Mouse (Mus musculus) G1E (cell line): ENCODE measurements around the gene Ptma. TPM values are rescaled to one million over a fixed set of nuclear protein-coding genes. Genes with fewer than 3 reads are reported as not detected.
"Not testable (repeated sequence)": the region's sequence is repeated elsewhere in the genome, so short reads cannot be mapped to it uniquely, and the experiment has no call there.

Source experiments
- ATAC-seq: 2 replicates; pipeline ENCODE4 v1.8.0; 2016; ENCODE audit warnings: mild to moderate bottlenecking; ENCODE audit not compliant: insufficient number of reproducible peaks, poor library complexity, low FRiP score, severe bottlenecking; ENCODE audit errors: extremely low read depth
- DNase-seq: peaks from one replicate; pipeline ENCODE4 v3.0.0; 2012; ENCODE audit warnings: low spot score
- H3K27me3 ChIP-seq: 2 replicates; pipeline ENCODE4 v1.6.1; 2012; ENCODE audit warnings: mild to moderate bottlenecking, low read length, inconsistent platforms; ENCODE audit not compliant: insufficient read depth
- H3K36me3 ChIP-seq: replicated peaks from 2 replicates; pipeline ENCODE3; 2012; ENCODE audit warnings: mild to moderate bottlenecking, inconsistent platforms
- H3K4me1 ChIP-seq: 2 replicates; pipeline ENCODE4 v1.6.1; 2012; ENCODE audit warnings: low read depth, low read length, inconsistent platforms, mixed read lengths; ENCODE audit not compliant: insufficient read depth
- H3K4me3 ChIP-seq: 2 replicates; pipeline ENCODE4 v1.5.1; 2012; ENCODE audit warnings: low read depth, mild to moderate bottlenecking, inconsistent platforms, low read length, moderate library complexity, mixed read lengths
- H3K9me3 ChIP-seq: replicated peaks from 2 replicates; pipeline ENCODE4 v1.6.1; 2012; ENCODE audit warnings: inconsistent platforms
- CTCF ChIP-seq: IDR thresholded peaks from 2 replicates; pipeline ENCODE4 v1.5.1; 2012; ENCODE audit warnings: low read depth, low read length, inconsistent platforms, mixed read lengths
- GATA1 ChIP-seq: IDR thresholded peaks from 2 replicates; pipeline ENCODE4 v1.6.1; 2012; ENCODE audit warnings: borderline replicate concordance, low read length, inconsistent platforms, mixed read lengths
- GATA2 ChIP-seq: IDR thresholded peaks from 2 replicates; pipeline ENCODE4 v1.6.1; 2012; ENCODE audit warnings: low read depth, low read length, inconsistent platforms, borderline replicate concordance
- POLR2AphosphoS5 ChIP-seq: IDR thresholded peaks from 2 replicates; pipeline ENCODE4 v1.6.1; 2012; ENCODE audit warnings: low read depth, low read length, inconsistent platforms; ENCODE audit not compliant: insufficient replicate concordance
- TAL1 ChIP-seq: conservative IDR thresholded peaks from 2 replicates; pipeline ENCODE4 v1.6.1; 2012; ENCODE audit warnings: low read depth, low read length, inconsistent platforms, mixed read lengths
- polyA plus RNA-seq: library from polyadenylated mRNA; stranded (reverse); fragments of >175 nt; gene quantifications from 2 replicates; pipeline ENCODE4 v1.2.3, GENCODE M21; 2012
- total RNA-seq, 2 experiments: library from RNA; stranded (forward) in 1 of 2; stranded (reverse) in 1 of 2; fragments of 200-1000 nt in 1 of 2; fragments of >200 nt in 1 of 2; fragmentation: Nextera tagmentation in 1 of 2; gene quantifications; 2 replicates each; pipeline ENCODE4 v1.2.3; 2014 to 2017

Ptma gene
- total and polyA plus RNA-seq, 3 experiments, result 2,671 to 14,052 (median 4,796) TPM

GRCm38 (mm10) chr1:86482288-86482687 is 44.2 kb upstream of the Ptma start:
- peak overlapping the region; percentile 4; the same call in 1 of the 2 replicates for H3K4me3 ChIP-seq
- DNase-seq (no peak), ATAC-seq (no peak)
- H3K27me3 ChIP-seq, result no peaks in the 10 kb centered on the region
- TF ChIP-seq GATA2 (no peak), GATA1 (no peak), TAL1 (no peak), CTCF (no peak), POLR2AphosphoS5 (no peak)
- no peaks in the 10 kb centered on the region for H3K36me3 ChIP-seq
- H3K4me1 ChIP-seq, result peaks cover 60% of the 10 kb centered on the region
- peaks cover 5% of the 10 kb centered on the region for H3K9me3 ChIP-seq

GRCm38 (mm10) chr1:86482761-86483160 is 43.8 kb upstream of the Ptma start:
- no peak for DNase-seq
- Histone ChIP-seq H3K9me3 (peaks cover 3% of the 10 kb centered on the region), H3K27me3 (no peaks in the 10 kb centered on the region), H3K4me3 (no peak overlapping the region), H3K36me3 (no peaks in the 10 kb centered on the region), H3K4me1 (peaks cover 57% of the 10 kb centered on the region)
- no peak for ATAC-seq
- TF ChIP-seq GATA1, result no peak
- TF ChIP-seq POLR2AphosphoS5, result no peak
- TF ChIP-seq CTCF, result no peak
- TF ChIP-seq GATA2, result no peak
- no peak for TF ChIP-seq TAL1

- Histone ChIP-seq H3K4me3 (no peak overlapping the region), H3K27me3 (no peaks in the 10 kb centered on the region), H3K4me1 (peaks cover 53% of the 10 kb centered on the region), H3K9me3 (no peaks in the 10 kb centered on the region), H3K36me3 (peaks cover 6% of the 10 kb centered on the region)
- no peak for DNase-seq
- TF ChIP-seq POLR2AphosphoS5, result no peak
- TF ChIP-seq CTCF, result no peak
- no peak for TF ChIP-seq TAL1
- no peak for TF ChIP-seq GATA1
- no peak for TF ChIP-seq GATA2
- ATAC-seq, result no peak
Measured at GRCm38 (mm10) chr1:86485346-86485745, 41.2 kb upstream of the Ptma start.

- H3K4me3 ChIP-seq, H3K36me3 ChIP-seq, ATAC-seq, H3K27me3 ChIP-seq, DNase-seq, H3K9me3 ChIP-seq: not testable (repeated sequence)
- H3K4me1 ChIP-seq, result peaks cover 53% of the 10 kb centered on the region
Measured at GRCm38 (mm10) chr1:86485858-86486257, 40.7 kb upstream of the Ptma start.

- ATAC-seq, result no peak
- H3K9me3 ChIP-seq, result no peaks in the 10 kb centered on the region
- peaks cover 53% of the 10 kb centered on the region for H3K4me1 ChIP-seq
- peaks cover 9% of the 10 kb centered on the region for H3K36me3 ChIP-seq
- TF ChIP-seq GATA2, result no peak
- no peak; the same call in 1 of the 2 replicates for TF ChIP-seq POLR2AphosphoS5
- TF ChIP-seq TAL1, result no peak
- no peak for TF ChIP-seq CTCF
- no peak for TF ChIP-seq GATA1
- H3K27me3 ChIP-seq, result no peaks in the 10 kb centered on the region
- peak overlapping the region; percentile 79 for H3K4me3 ChIP-seq
- DNase-seq, result no peak
Measured at GRCm38 (mm10) chr1:86486703-86487294, 39.7 kb upstream of the Ptma start.

- H3K4me3 ChIP-seq, result peak overlapping the region; percentile 79
- ATAC-seq, result peak; percentile 85
- H3K4me1 ChIP-seq, result peaks cover 53% of the 10 kb centered on the region
- H3K36me3 ChIP-seq, result peaks cover 9% of the 10 kb centered on the region
- peak; percentile 96 for DNase-seq
- no peaks in the 10 kb centered on the region for H3K9me3 ChIP-seq
- no peaks in the 10 kb centered on the region for H3K27me3 ChIP-seq
- TF ChIP-seq POLR2AphosphoS5 (no peak), TAL1 (no peak), GATA2 (no peak), CTCF (no peak), GATA1 (no peak)
Measured at GRCm38 (mm10) chr1:86487295-86487907, 39.1 kb upstream of the Ptma start.
